Mouse (Mus musculus) heart, adult 10 weeks (tissue): ENCODE data around the gene Gzmn. TPM values are rescaled to one million over a fixed set of nuclear protein-coding genes. Genes with fewer than 3 reads are reported as not detected.

ENCODE experiments used
- polyA plus RNA-seq: library from polyadenylated mRNA; stranded (reverse); fragments of 350-450 nt; fragmentation: Illumina TruSeq; extraction: RNeasy Lipid Tissue Mini Kit (QIAGEN cat#74804); gene quantifications from one replicate; pipeline ENCODE4 v1.2.3, GENCODE M21; 2014; ENCODE audit warnings: low read depth, low replicate concordance

Gzmn gene
- polyA plus RNA-seq: not detected

GRCm38 (mm10) chr14:56174499-56174898, at the start of gene Gzmn:
Gzmn (minus strand) TSS chr14:56174599.

GRCm38 (mm10) chr14:56211317-56211716, 36.9 kb upstream of the Gzmn start, which contains the start of gene Gzmf:
Gzmf (minus strand) TSS chr14:56211417.

GRCm38 (mm10) chr14:56159479-56159878, 14.9 kb downstream of the Gzmn start, which contains the start of gene Gzmg:
Gzmg (minus strand) TSS chr14:56159579.

GRCm38 (mm10) chr14:56132508-56132907, 41.9 kb downstream of the Gzmn start, which contains the start of gene Gzmd:
Gzmd (minus strand) TSS chr14:56132608.

GRCm38 (mm10) chr14:56120525-56120924, 53.9 kb downstream of the Gzmn start, which contains the start of gene Gzme:
Gzme (minus strand) TSS chr14:56120625.

Other genes starting within 250 kb of the Gzmn start
- gene Cma1, start 229.9 kb downstream of the Gzmn start, polyA plus RNA-seq: 2.4 TPM
- gene Cma2, start 223.6 kb downstream of the Gzmn start, polyA plus RNA-seq: not detected
- not detected for gene Mcpt1, start 156.6 kb downstream of the Gzmn start, polyA plus RNA-seq
- gene Mcpt9, start 144.1 kb downstream of the Gzmn start, polyA plus RNA-seq: not detected
- not detected for gene Mcpt2, start 132.6 kb downstream of the Gzmn start, polyA plus RNA-seq
- 3.5 TPM for gene Mcpt4, start 112.3 kb downstream of the Gzmn start, polyA plus RNA-seq
- not detected for gene Mcpt8, start 89.3 kb downstream of the Gzmn start, polyA plus RNA-seq
- not detected for gene Ctsg, start 72.0 kb downstream of the Gzmn start, polyA plus RNA-seq
- gene Gzme, start 54.0 kb downstream of the Gzmn start, polyA plus RNA-seq: not detected
- not detected for gene Gzmd, start 42.0 kb downstream of the Gzmn start, polyA plus RNA-seq
- not detected for gene Gzmg, start 15.0 kb downstream of the Gzmn start, polyA plus RNA-seq
- gene Gzmf, start 36.8 kb upstream of the Gzmn start, polyA plus RNA-seq: not detected
- not detected for gene Gzmc, start 60.1 kb upstream of the Gzmn start, polyA plus RNA-seq
- not detected for gene Gzmb, start 87.7 kb upstream of the Gzmn start, polyA plus RNA-seq
- not detected for gene Atp12a, start 190.5 kb upstream of the Gzmn start, polyA plus RNA-seq
- gene Rnf17, start 228.0 kb upstream of the Gzmn start, polyA plus RNA-seq: 0.21 TPM